Mouse (Mus musculus) erythroblast, embryonic 14.5 days (primary cell): ENCODE measurements around the gene Mrpl1.

Source experiments
- GATA1 ChIP-seq: IDR thresholded peaks from 2 replicates; pipeline ENCODE4 v1.6.1; 2012; ENCODE audit warnings: low read length, inconsistent platforms, mixed read lengths
- TAL1 ChIP-seq: IDR thresholded peaks from 3 replicates; pipeline ENCODE4 v1.6.1; 2012; ENCODE audit warnings: low read length, inconsistent platforms, mixed read lengths

- TF ChIP-seq TAL1 (no peak), GATA1 (no peak)
These were observed 9.4 kb downstream of the Mrpl1 start for GRCm38 (mm10) chr5:96218648-96219047.
